Comparison of ENCODE assay signal across 20 mouse cellular contexts in genomic region chr16:54092206-54092605, GRCm38 (mm10).
DNase-seq lines count a peak whose midpoint lies in the region; ATAC-seq and TF ChIP-seq lines count a peak whose summit lies in the region.
"Had no signal": no experiment of that assay in that cellular context is flagged by ENCODE, and none has a peak within 500 bp of the region (broad histone marks: within the 10 kb centered on the region; RNA-seq: fewer than 3 reads in every experiment).

No protein-coding gene starts in this region.

- no peaks in the 10 kb centered on the region for H3K4me1 ChIP-seq in forebrain, embryonic 13.5 days
- H3K4me1 ChIP-seq in forebrain, postnatal 0 days (ENCODE audit: insufficient read depth): no peaks in the 10 kb centered on the region
- H3K4me1 ChIP-seq in forebrain, embryonic 16.5 days (replicated peaks; ENCODE audit: control insufficient read depth, insufficient read depth, low read length): no peaks in the 10 kb centered on the region
- no peaks in the 10 kb centered on the region for H3K4me1 ChIP-seq in forebrain, embryonic 15.5 days
- H3K4me1 ChIP-seq: embryonic facial prominence, embryonic 10.5 days; embryonic facial prominence, embryonic 12.5 days; forebrain, embryonic 12.5 days had no signal

- H3K27me3 ChIP-seq in forebrain, embryonic 13.5 days: no peaks in the 10 kb centered on the region
- H3K27me3 ChIP-seq in forebrain, postnatal 0 days (ENCODE audit: insufficient read depth, low read length): no peaks in the 10 kb centered on the region
- no peaks in the 10 kb centered on the region for H3K27me3 ChIP-seq in forebrain, embryonic 16.5 days (replicated peaks; ENCODE audit: control insufficient read depth, insufficient read depth, low read length)
- no peaks in the 10 kb centered on the region for H3K27me3 ChIP-seq in forebrain, embryonic 15.5 days
- H3K27me3 ChIP-seq: CH12.LX; embryonic facial prominence, embryonic 12.5 days; forebrain, embryonic 12.5 days; Patski had no signal

- no peak overlapping the region for H3K27ac ChIP-seq in forebrain, embryonic 13.5 days
- H3K27ac ChIP-seq in forebrain, postnatal 0 days (ENCODE audit: low read depth, low read length): no peak overlapping the region
- no peak overlapping the region for H3K27ac ChIP-seq in forebrain, embryonic 16.5 days (ENCODE audit: low read length)
- no peak overlapping the region for H3K27ac ChIP-seq in forebrain, embryonic 15.5 days (replicated peaks)
- H3K27ac ChIP-seq: embryonic facial prominence, embryonic 10.5 days; embryonic facial prominence, embryonic 12.5 days; forebrain, embryonic 12.5 days had no signal

- H3K9me3 ChIP-seq in forebrain, embryonic 13.5 days (replicated peaks): no peaks in the 10 kb centered on the region
- no peaks in the 10 kb centered on the region for H3K9me3 ChIP-seq in forebrain, postnatal 0 days (ENCODE audit: low read length)
- no peaks in the 10 kb centered on the region for H3K9me3 ChIP-seq in forebrain, embryonic 16.5 days (ENCODE audit: control insufficient read depth, low read length)
- H3K9me3 ChIP-seq in forebrain, embryonic 15.5 days: no peaks in the 10 kb centered on the region
- H3K9me3 ChIP-seq: embryonic facial prominence, embryonic 10.5 days; embryonic facial prominence, embryonic 12.5 days; forebrain, embryonic 12.5 days; G1E had no signal

- no peak overlapping the region for H3K4me3 ChIP-seq in forebrain, embryonic 13.5 days
- no peak overlapping the region for H3K4me3 ChIP-seq in forebrain, postnatal 0 days (ENCODE audit: low read depth, low read length)
- H3K4me3 ChIP-seq in forebrain, embryonic 16.5 days (replicated peaks; ENCODE audit: low read length): no peak overlapping the region
- no peak overlapping the region for H3K4me3 ChIP-seq in forebrain, embryonic 15.5 days
- H3K4me3 ChIP-seq: embryonic facial prominence, embryonic 10.5 days; embryonic facial prominence, embryonic 12.5 days; forebrain, embryonic 12.5 days had no signal

- H3K4me2 ChIP-seq in forebrain, embryonic 13.5 days: no peak overlapping the region
- no peak overlapping the region for H3K4me2 ChIP-seq in forebrain, postnatal 0 days (ENCODE audit: low read depth)
- no peak overlapping the region for H3K4me2 ChIP-seq in forebrain, embryonic 16.5 days (ENCODE audit: low read length)
- no peak overlapping the region for H3K4me2 ChIP-seq in forebrain, embryonic 15.5 days (replicated peaks)
- H3K4me2 ChIP-seq: embryonic facial prominence, embryonic 12.5 days; forebrain, embryonic 12.5 days had no signal

- no peak for TF ChIP-seq CTCF in forebrain, postnatal 0 days (IDR thresholded peaks at IDR 0.05; ENCODE audit: low read depth)

- ATAC-seq in forebrain, embryonic 13.5 days: peak; percentile 48; the same call in 1 of the 2 replicates
- no peak for ATAC-seq in forebrain, postnatal 0 days
- peak; percentile 43; the same call in 1 of the 2 replicates for ATAC-seq in forebrain, embryonic 16.5 days
- no peak for ATAC-seq in forebrain, embryonic 15.5 days (replicated peaks)
- ATAC-seq: activated CD4-positive, CD25-positive, alpha-beta regulatory T cell, adult 4 months; CD4-positive, CD25-positive, alpha-beta regulatory T cell, adult 4 months; Patski had no signal

- H3K36me3 ChIP-seq in forebrain, embryonic 13.5 days (ENCODE audit: poor library complexity, severe bottlenecking): no peaks in the 10 kb centered on the region
- no peaks in the 10 kb centered on the region for H3K36me3 ChIP-seq in forebrain, postnatal 0 days (ENCODE audit: insufficient read depth)
- H3K36me3 ChIP-seq in forebrain, embryonic 16.5 days (ENCODE audit: control insufficient read depth, insufficient read depth): no peaks in the 10 kb centered on the region
- H3K36me3 ChIP-seq in forebrain, embryonic 15.5 days: no peaks in the 10 kb centered on the region
- H3K36me3 ChIP-seq: embryonic facial prominence, embryonic 10.5 days; embryonic facial prominence, embryonic 12.5 days; forebrain, embryonic 12.5 days; G1E had no signal

- no peak for DNase-seq in forebrain, postnatal 0 days
- no peak for DNase-seq in adrenal gland, postnatal 36 days
- DNase-seq: adrenal gland, adult 8-10 months; adrenal gland, postnatal 14 days; B cell, adult 2 months; cerebellum, adult 11-12 months; cerebellum, adult 2 months; cerebellum, adult 9-10 months; cerebellum, postnatal 25 days had no signal

- 72% methylated on average over 2 of the region's 2 CpGs for WGBS in forebrain, embryonic 13.5 days
- 57% methylated on average over 2 of the region's 2 CpGs for WGBS in forebrain, postnatal 0 days
- 53% methylated on average over 2 of the region's 2 CpGs for WGBS in forebrain, embryonic 16.5 days
- WGBS in forebrain, embryonic 15.5 days: 61% methylated on average over 2 of the region's 2 CpGs

- no peak overlapping the region for H3K9ac ChIP-seq in forebrain, embryonic 13.5 days
- no peak overlapping the region for H3K9ac ChIP-seq in forebrain, postnatal 0 days
- no peak overlapping the region for H3K9ac ChIP-seq in forebrain, embryonic 16.5 days (replicated peaks; ENCODE audit: low read depth, low read length)
- no peak overlapping the region for H3K9ac ChIP-seq in forebrain, embryonic 15.5 days (replicated peaks)
- H3K9ac ChIP-seq: embryonic facial prominence, embryonic 12.5 days; forebrain, embryonic 12.5 days had no signal

Comparison
In these comparisons a context has a peak if more than half of its experiments do, and no peak if none do; other contexts are left out.
1. ATAC-seq: peak in forebrain, embryonic 13.5 days (single experiment) and forebrain, embryonic 16.5 days (single experiment); none in forebrain, postnatal 0 days (single experiment) and forebrain, embryonic 15.5 days (single experiment).